Mouse (Mus musculus) forebrain, embryonic 12.5 days (tissue): ENCODE measurements around the gene Oxgr1. TPM values are rescaled to one million over a fixed set of nuclear protein-coding genes. Genes with fewer than 3 reads are reported as not detected.

Source experiments
- ATAC-seq: fragments of 200-750 bp; cut with Nextera tagmentation; 2 replicates; pipeline ENCODE4 v1.8.0; 2017; ENCODE audit warnings: moderate TSS enrichment; ENCODE audit not compliant: low FRiP score
- H3K27ac ChIP-seq: fragments of 300-500 bp; sonication (generic); 2 replicates; pipeline ENCODE4 v1.5.1; 2016; ENCODE audit warnings: mild to moderate bottlenecking
- H3K27me3 ChIP-seq: fragments of 300-500 bp; sonication (generic); 2 replicates; pipeline ENCODE4 v1.6.1; 2016; ENCODE audit warnings: mild to moderate bottlenecking
- H3K36me3 ChIP-seq: fragments of 300-500 bp; sonication (generic); replicated peaks from 2 replicates; pipeline ENCODE4 v1.6.1; 2016; ENCODE audit warnings: mild to moderate bottlenecking
- H3K4me1 ChIP-seq: fragments of 300-500 bp; sonication (generic); 2 replicates; pipeline ENCODE4 v1.6.1; 2016
- H3K4me2 ChIP-seq: fragments of 300-500 bp; sonication (generic); 2 replicates; pipeline ENCODE4 v1.6.1; 2016; ENCODE audit warnings: mild to moderate bottlenecking, moderate library complexity
- H3K4me3 ChIP-seq: fragments of 300-500 bp; sonication (generic); replicated peaks from 2 replicates; pipeline ENCODE4 v1.5.1; 2016; ENCODE audit warnings: mild to moderate bottlenecking
- H3K9ac ChIP-seq: fragments of 300-500 bp; sonication (generic); 2 replicates; pipeline ENCODE4 v1.6.1; 2016; ENCODE audit warnings: mild to moderate bottlenecking
- H3K9me3 ChIP-seq: fragments of 300-500 bp; sonication (generic); 2 replicates; pipeline ENCODE4 v1.6.1; 2016
- WGBS: fragments of 180-500 bp; shearing (Covaris S2); methylation state at CpG from one replicate; pipeline ENCODE4 v1.1.7; 2016; 5-methylcytosine and 5-hydroxymethylcytosine counted together
- polyA plus RNA-seq: library from polyadenylated mRNA; unstranded; fragments of >200 nt; fragmentation: Nextera tagmentation; extraction: Ambion mirVana; gene quantifications from 2 replicates; pipeline ENCODE4 v1.2.1, GENCODE M21; 2016

The Oxgr1 gene
- not detected in 2 replicates for polyA plus RNA-seq

- no peaks in the 10 kb centered on the region for H3K27me3 ChIP-seq
- WGBS = 94% methylated on average over 17 of the region's 17 CpGs
- no peak for ATAC-seq
These were observed at the start of gene Oxgr1 for GRCm38 (mm10) chr14:120042187-120042820. Oxgr1 (minus strand) TSS chr14:120042435.

DNA sequence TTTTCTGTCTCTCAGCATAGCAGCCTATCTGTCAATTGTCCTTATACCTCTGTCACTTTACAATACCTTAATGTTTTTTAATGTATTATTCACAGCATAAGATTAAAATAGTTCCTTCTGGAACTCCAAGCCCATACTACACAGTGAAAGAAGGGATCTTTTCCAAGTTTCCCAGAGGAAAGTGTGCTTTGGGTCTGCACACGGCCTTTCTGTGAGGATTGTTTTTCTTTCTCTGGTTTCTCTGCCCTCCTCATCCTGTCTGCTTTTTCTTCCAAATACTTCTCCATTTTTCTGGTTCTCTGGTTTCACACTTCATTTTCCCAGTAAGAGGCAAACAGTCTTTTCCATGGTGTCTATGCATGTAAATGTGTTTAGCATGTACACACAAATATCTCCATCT, 48.2 kb upstream of the Oxgr1 start:
- no peak for ATAC-seq
- no peak overlapping the region for H3K4me3 ChIP-seq

More at GRCm38 (mm10) chr14:120042187-120042820, at the start of gene Oxgr1:
- no peak within 1 kb of the TSS for H3K27ac ChIP-seq
- H3K4me1 ChIP-seq = no peaks in the 10 kb centered on the region
- no peak within 1 kb of the TSS for H3K4me3 ChIP-seq
- H3K36me3 ChIP-seq = no peaks in the 10 kb centered on the region
- no peak within 1 kb of the TSS for H3K9ac ChIP-seq
- no peaks in the 10 kb centered on the region for H3K9me3 ChIP-seq
- no peak within 1 kb of the TSS for H3K4me2 ChIP-seq

DNA sequence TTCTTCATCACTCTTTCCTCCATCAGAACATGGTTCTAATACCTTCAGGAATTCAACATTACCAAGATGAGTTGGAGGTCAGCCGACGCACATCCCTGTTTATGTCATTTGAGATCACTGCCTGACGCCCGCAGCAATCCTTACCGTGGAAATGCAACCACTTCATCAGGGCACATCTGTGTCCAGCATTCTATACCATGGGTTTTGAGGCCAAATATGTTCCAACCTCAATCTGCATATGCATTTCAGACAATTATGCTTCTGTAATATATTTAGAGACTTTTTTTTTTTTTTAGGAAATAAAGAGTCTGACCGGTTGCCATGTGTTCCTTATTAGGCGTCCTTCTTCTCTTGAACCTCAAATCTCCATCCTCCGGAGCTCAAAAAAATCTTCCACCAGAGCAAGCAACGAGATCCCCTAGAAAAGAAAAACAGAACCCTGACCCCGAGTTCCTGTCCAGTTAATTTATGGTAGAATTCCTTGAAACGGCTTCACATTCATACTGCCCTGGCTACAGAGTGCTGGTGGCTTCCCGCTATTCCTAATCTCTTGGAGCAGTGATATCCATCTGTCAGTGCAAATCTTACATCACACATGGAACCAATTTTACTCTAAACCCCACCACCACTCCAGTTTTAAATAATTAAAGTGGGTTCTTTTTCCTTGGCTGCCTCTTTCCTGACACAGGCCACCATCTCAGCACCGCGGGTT, 47.6 kb upstream of the Oxgr1 start:
- no peak for ATAC-seq
- Histone ChIP-seq H3K9ac (no peak overlapping the region), H3K36me3 (no peaks in the 10 kb centered on the region), H3K27me3 (no peaks in the 10 kb centered on the region), H3K4me1 (no peaks in the 10 kb centered on the region), H3K9me3 (no peaks in the 10 kb centered on the region), H3K4me2 (no peak overlapping the region), H3K4me3 (no peak overlapping the region), H3K27ac (no peak overlapping the region)
- 83% methylated on average over 14 of the region's 14 CpGs for WGBS

More for the DNA sequence above, 48.2 kb upstream of the Oxgr1 start:
- Histone ChIP-seq H3K9me3 (no peaks in the 10 kb centered on the region), H3K27me3 (no peaks in the 10 kb centered on the region), H3K27ac (no peak overlapping the region), H3K9ac (no peak overlapping the region), H3K4me1 (no peaks in the 10 kb centered on the region), H3K36me3 (no peaks in the 10 kb centered on the region), H3K4me2 (no peak overlapping the region)
- 80% methylated on average over 1 of the region's 1 CpGs for WGBS

DNA sequence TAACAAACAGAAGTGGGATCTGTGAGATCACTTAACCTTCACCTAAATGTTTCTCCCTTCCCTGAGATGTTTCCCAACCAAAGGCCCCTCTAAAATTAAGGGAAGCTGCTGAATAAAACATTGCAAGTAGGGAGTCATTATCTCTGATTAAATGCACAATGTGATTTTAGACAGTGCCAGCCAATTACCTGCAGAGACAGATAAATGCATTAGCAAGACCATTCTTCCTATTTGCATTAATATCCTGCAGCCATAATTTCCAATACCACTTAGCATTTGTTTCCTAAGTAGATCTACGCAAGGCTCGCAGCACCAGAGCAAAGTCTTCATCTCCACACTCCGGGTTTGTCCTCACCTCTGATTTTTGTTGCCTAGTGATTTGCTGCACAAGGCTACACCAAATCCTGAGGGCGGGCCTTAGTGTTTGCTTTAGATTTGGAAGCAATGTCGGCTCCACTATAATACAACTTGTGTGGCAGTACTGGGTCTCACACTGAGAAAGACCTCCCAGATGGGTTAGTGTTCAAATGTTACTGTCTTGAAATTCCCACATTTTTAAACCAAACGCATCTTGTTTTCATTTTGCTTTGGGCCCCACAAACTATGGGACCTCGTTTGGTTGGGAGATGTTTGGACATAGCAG, 46.9 kb upstream of the Oxgr1 start:
- Histone ChIP-seq H3K4me3 (no peak overlapping the region), H3K4me1 (no peaks in the 10 kb centered on the region), H3K27ac (no peak overlapping the region), H3K9me3 (no peaks in the 10 kb centered on the region), H3K9ac (no peak overlapping the region), H3K4me2 (no peak overlapping the region), H3K36me3 (no peaks in the 10 kb centered on the region), H3K27me3 (no peaks in the 10 kb centered on the region)
- WGBS = 72% methylated on average over 7 of the region's 7 CpGs
- no peak for ATAC-seq

GRCm38 (mm10) chr14:120084084-120084667, 41.9 kb upstream of the Oxgr1 start:
- no peak overlapping the region for H3K4me3 ChIP-seq
- no peak overlapping the region for H3K27ac ChIP-seq
- 83% methylated on average over 9 of the region's 9 CpGs for WGBS
- no peak overlapping the region for H3K9ac ChIP-seq
- 0 out of 2 replicates have a peak, but pooled peaks have one; percentile 4 for ATAC-seq
- no peaks in the 10 kb centered on the region for H3K4me1 ChIP-seq
- H3K9me3 ChIP-seq = no peaks in the 10 kb centered on the region
- no peaks in the 10 kb centered on the region for H3K27me3 ChIP-seq
- H3K4me2 ChIP-seq = no peak overlapping the region
- H3K36me3 ChIP-seq = no peaks in the 10 kb centered on the region

- no peak overlapping the region for H3K9ac ChIP-seq
- no peak overlapping the region for H3K27ac ChIP-seq
- no peaks in the 10 kb centered on the region for H3K4me1 ChIP-seq
- H3K36me3 ChIP-seq = no peaks in the 10 kb centered on the region
- 55% methylated on average over 2 of the region's 2 CpGs for WGBS
- no peaks in the 10 kb centered on the region for H3K27me3 ChIP-seq
- H3K4me2 ChIP-seq = no peak overlapping the region
- no peak overlapping the region for H3K4me3 ChIP-seq
- ATAC-seq = no peak
- no peaks in the 10 kb centered on the region for H3K9me3 ChIP-seq
These were observed 34.0 kb upstream of the Oxgr1 start for GRCm38 (mm10) chr14:120076192-120076591.

- Histone ChIP-seq H3K9ac (no peak overlapping the region), H3K4me2 (no peak overlapping the region), H3K4me3 (no peak overlapping the region), H3K9me3 (no peaks in the 10 kb centered on the region), H3K4me1 (no peaks in the 10 kb centered on the region), H3K27me3 (no peaks in the 10 kb centered on the region), H3K27ac (no peak overlapping the region), H3K36me3 (no peaks in the 10 kb centered on the region)
- WGBS = 81% methylated on average over 5 of the region's 5 CpGs
- no peak for ATAC-seq
These were observed 33.5 kb upstream of the Oxgr1 start for GRCm38 (mm10) chr14:120075746-120076145.

GRCm38 (mm10) chr14:120074231-120074630, 32.0 kb upstream of the Oxgr1 start:
- Histone ChIP-seq H3K9me3 (no peaks in the 10 kb centered on the region), H3K27me3 (no peaks in the 10 kb centered on the region), H3K36me3 (no peaks in the 10 kb centered on the region), H3K27ac (no peak overlapping the region), H3K9ac (no peak overlapping the region), H3K4me1 (no peaks in the 10 kb centered on the region), H3K4me3 (no peak overlapping the region), H3K4me2 (no peak overlapping the region)
- no peak for ATAC-seq

GRCm38 (mm10) chr14:120061096-120061495, 18.9 kb upstream of the Oxgr1 start:
- Histone ChIP-seq H3K4me2 (no peak overlapping the region), H3K9ac (no peak overlapping the region), H3K4me1 (no peaks in the 10 kb centered on the region), H3K36me3 (no peaks in the 10 kb centered on the region), H3K27ac (no peak overlapping the region), H3K9me3 (no peaks in the 10 kb centered on the region), H3K4me3 (no peak overlapping the region), H3K27me3 (no peaks in the 10 kb centered on the region)
- 68% methylated on average over 9 of the region's 9 CpGs for WGBS
- peak; percentile 30; the same call in 1 of the 2 replicates for ATAC-seq

DNA sequence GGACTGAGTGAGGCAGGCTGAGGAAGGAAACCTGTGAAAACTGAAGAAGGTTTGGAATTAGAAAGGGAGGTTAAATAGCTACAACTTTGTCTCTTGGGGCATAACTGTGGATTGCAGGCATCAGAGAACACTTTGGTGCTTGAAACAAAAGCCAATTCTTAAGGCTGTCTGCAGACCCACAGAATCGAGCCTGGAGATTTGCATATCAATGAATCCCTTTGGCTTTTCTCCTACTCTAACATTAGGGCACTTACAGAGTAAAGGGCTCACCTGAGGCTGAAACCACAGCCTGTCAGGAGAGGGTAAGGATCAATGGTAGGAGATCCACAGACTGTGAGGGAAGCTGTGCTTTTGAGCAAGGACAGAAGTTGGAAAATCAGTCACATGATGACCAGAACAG, 8.8 kb downstream of the Oxgr1 start:
- Histone ChIP-seq H3K4me1 (peaks cover 6% of the 10 kb centered on the region; the same call in 1 of the 2 replicates), H3K9ac (no peak overlapping the region), H3K4me2 (no peak overlapping the region; the same call in 1 of the 2 replicates), H3K9me3 (no peaks in the 10 kb centered on the region), H3K4me3 (no peak overlapping the region), H3K36me3 (no peaks in the 10 kb centered on the region), H3K27ac (no peak overlapping the region), H3K27me3 (no peaks in the 10 kb centered on the region)
- ATAC-seq = no peak
- 8% methylated on average over 1 of the region's 1 CpGs for WGBS

DNA sequence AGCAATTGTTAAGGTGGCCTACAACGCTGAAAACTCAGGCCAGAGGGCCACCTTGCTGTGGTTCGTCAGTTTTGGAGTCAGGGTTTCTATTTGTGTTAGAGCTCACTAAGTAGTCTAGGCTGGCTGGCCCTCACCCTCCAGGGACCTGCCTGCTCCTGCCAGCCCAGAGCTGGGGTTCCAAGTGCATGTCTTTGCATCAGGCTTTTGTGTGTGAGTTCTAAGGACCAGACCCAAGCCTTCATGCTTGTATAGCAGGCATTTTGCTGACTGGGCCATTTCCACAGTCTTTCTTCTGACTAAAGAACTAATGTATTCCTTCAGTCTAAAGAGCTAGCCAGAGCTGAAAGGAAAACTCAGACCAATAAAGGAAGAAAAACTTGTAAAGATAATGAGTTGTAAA, 22.3 kb downstream of the Oxgr1 start:
- H3K4me3 ChIP-seq = no peak overlapping the region
- 62% methylated on average over 2 of the region's 2 CpGs for WGBS
- H3K9me3 ChIP-seq = no peaks in the 10 kb centered on the region
- no peaks in the 10 kb centered on the region for H3K27me3 ChIP-seq
- no peaks in the 10 kb centered on the region; the same call in 1 of the 2 replicates for H3K4me1 ChIP-seq
- ATAC-seq = peak; percentile 51; the same call in 1 of the 2 replicates
- no peak overlapping the region for H3K4me2 ChIP-seq
- H3K36me3 ChIP-seq = no peaks in the 10 kb centered on the region
- H3K27ac ChIP-seq = no peak overlapping the region
- no peak overlapping the region for H3K9ac ChIP-seq
